Mouse (Mus musculus) hindbrain, embryonic 12.5 days (tissue): Measurements from ENCODE around the gene Isl1. TPM values are rescaled to one million over a fixed set of nuclear protein-coding genes. Genes with fewer than 3 reads are reported as not detected.
A peak's percentile ranks its signal among the peaks of the same experiment; 100 is the strongest.

ENCODE experiments used
- ATAC-seq: fragments of 200-750 bp; cut with Nextera tagmentation; 2 replicates; pipeline ENCODE4 v1.8.0; 2017; ENCODE audit warnings: moderate TSS enrichment; ENCODE audit not compliant: low FRiP score
- H3K27ac ChIP-seq: fragments of 300-500 bp; sonication (generic); 2 replicates; pipeline ENCODE4 v1.5.1; 2016; ENCODE audit warnings: mild to moderate bottlenecking
- H3K27me3 ChIP-seq: fragments of 300-500 bp; sonication (generic); 2 replicates; pipeline ENCODE4 v1.6.1; 2016; ENCODE audit warnings: mild to moderate bottlenecking
- H3K36me3 ChIP-seq: fragments of 300-500 bp; sonication (generic); 2 replicates; pipeline ENCODE4 v1.6.1; 2016; ENCODE audit warnings: mild to moderate bottlenecking
- H3K4me1 ChIP-seq: fragments of 300-500 bp; sonication (generic); 2 replicates; pipeline ENCODE4 v1.6.1; 2016
- H3K4me2 ChIP-seq: fragments of 300-500 bp; sonication (generic); replicated peaks from 2 replicates; pipeline ENCODE4 v1.6.1; 2016; ENCODE audit warnings: mild to moderate bottlenecking
- H3K4me3 ChIP-seq: fragments of 300-500 bp; sonication (generic); 2 replicates; pipeline ENCODE4 v1.5.1; 2016; ENCODE audit warnings: mild to moderate bottlenecking
- H3K9ac ChIP-seq: fragments of 300-500 bp; sonication (generic); 2 replicates; pipeline ENCODE4 v1.6.1; 2016; ENCODE audit warnings: mild to moderate bottlenecking, moderate library complexity
- H3K9me3 ChIP-seq: fragments of 300-500 bp; sonication (generic); replicated peaks from 2 replicates; pipeline ENCODE4 v1.6.1; 2016; ENCODE audit warnings: mild to moderate bottlenecking
- WGBS: fragments of 180-500 bp; shearing (Covaris S2); methylation state at CpG from one replicate; pipeline ENCODE4 v1.1.7; 2016; 5-methylcytosine and 5-hydroxymethylcytosine counted together
- polyA plus RNA-seq: library from polyadenylated mRNA; unstranded; fragments of >200 nt; fragmentation: Nextera tagmentation; extraction: Ambion mirVana; gene quantifications from 2 replicates; pipeline ENCODE4 v1.2.1, GENCODE M21; 2016

Isl1 gene
- polyA plus RNA-seq = 44.2 and 45.5 TPM in 2 replicates

- Histone ChIP-seq H3K9me3 (no peaks in the 10 kb centered on the region), H3K27ac (peak within 1 kb of the TSS; percentile 57), H3K4me1 (0 out of 2 replicates have a peak, but pooled peaks cover 6% of the 10 kb centered on the region), H3K27me3 (peaks cover 87% of the 10 kb centered on the region), H3K36me3 (no peaks in the 10 kb centered on the region), H3K4me2 (peak within 1 kb of the TSS; percentile 93), H3K9ac (peak within 1 kb of the TSS; percentile 58), H3K4me3 (peak within 1 kb of the TSS; percentile 53)
- under 1% methylated on average over 78 of the region's 82 CpGs for whole genome bisulfite sequencing
- peak; percentile 94 for ATAC-seq
Observed at GRCm38 (mm10) chr13:116309584-116310462, at the start of gene Isl1. Gene Isl1 (minus strand): TSS chr13:116309689.

DNA sequence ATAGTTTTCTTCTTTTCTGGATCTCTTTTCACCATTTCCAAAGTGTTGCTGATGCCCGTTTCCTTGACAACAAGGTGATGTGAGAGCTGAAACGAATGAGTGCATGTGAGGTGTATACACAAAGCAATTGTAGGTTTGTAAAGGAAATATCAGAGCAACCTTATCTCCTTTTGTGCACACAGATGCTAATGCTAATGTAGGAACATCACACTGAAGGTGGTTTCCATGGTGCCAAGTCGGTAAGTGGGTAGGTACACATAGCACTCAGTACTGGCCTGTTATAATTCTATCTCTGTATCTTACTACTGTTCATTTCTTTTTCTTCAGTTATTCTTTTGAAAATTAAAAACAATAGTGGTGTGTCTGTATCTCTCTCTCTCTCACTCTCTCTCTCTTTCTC is 26.3 kb upstream of the Isl1 start:
- 80% methylated on average over 3 of the region's 3 CpGs for WGBS
- Histone ChIP-seq H3K27ac (no peak overlapping the region), H3K36me3 (no peaks in the 10 kb centered on the region), H3K4me1 (no peaks in the 10 kb centered on the region), H3K27me3 (no peaks in the 10 kb centered on the region), H3K4me3 (no peak overlapping the region), H3K4me2 (no peak overlapping the region), H3K9ac (no peak overlapping the region), H3K9me3 (no peaks in the 10 kb centered on the region)
- ATAC-seq = no peak

DNA sequence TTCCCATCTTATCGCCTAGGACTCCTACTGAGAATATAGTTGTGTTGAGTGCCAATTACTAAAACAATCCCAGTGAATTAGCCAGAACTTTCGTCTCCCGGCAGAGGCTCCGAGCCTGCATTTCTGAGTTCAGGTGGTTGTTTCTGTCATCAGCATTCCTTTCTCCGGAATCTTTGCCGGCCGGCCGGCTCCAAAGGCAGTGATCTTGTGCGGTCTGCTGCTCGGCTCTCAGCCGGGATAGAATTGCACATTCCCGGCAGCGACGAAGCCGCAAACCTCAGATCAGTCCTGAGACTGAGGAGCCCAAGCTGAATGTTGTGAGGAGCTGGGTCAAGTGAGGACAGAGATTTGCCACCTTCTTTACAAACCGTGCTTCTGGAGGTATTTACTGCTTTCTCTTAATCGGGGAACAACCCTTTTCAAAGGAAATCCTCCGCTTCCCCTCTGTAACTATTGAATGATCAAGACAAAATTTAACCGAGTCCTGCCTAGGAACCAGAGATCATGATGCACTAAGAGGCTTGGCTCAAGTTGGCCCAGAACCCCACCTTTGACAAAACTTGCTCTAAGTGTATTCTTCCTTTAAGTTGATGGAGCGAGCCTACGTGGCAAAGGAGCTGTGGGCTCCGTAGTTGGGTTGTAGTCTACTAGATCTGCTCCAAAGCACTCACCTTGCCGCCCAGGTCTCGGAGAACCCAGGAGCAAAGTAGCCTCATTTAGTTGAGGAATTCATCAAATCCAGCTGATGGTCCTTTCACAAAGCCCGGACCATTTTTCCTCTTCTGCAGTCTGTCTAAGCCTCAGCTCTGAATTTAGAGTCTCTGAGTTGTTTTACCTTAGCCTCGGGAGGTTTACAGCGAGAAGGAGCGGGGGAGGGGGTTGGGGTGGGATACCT is 4.4 kb upstream of the Isl1 start:
- Histone ChIP-seq H3K36me3 (no peaks in the 10 kb centered on the region), H3K27ac (no peak overlapping the region), H3K4me2 (peak overlapping the region; percentile 21; the same call in 1 of the 2 replicates), H3K27me3 (peaks cover 84% of the 10 kb centered on the region), H3K9ac (no peak overlapping the region), H3K4me1 (0 out of 2 replicates have a peak, but pooled peaks cover 6% of the 10 kb centered on the region), H3K9me3 (no peaks in the 10 kb centered on the region), H3K4me3 (0 out of 2 replicates have a peak overlapping the region, but pooled peaks have one; percentile 8)
- 1% methylated on average over 28 of the region's 28 CpGs for WGBS
- no peak for ATAC-seq

- 2% methylated on average over 13 of the region's 13 CpGs for WGBS
- H3K4me2 ChIP-seq = no peak overlapping the region
Observed at GRCm38 (mm10) chr13:116311871-116312720, 2.6 kb upstream of the Isl1 start.

GRCm38 (mm10) chr13:116311011-116311410 is 1.5 kb upstream of the Isl1 start:
- 5% methylated on average over 4 of the region's 4 CpGs for WGBS
- H3K27me3 ChIP-seq = peaks cover 87% of the 10 kb centered on the region
- 0 out of 2 replicates have a peak, but pooled peaks cover 6% of the 10 kb centered on the region for H3K4me1 ChIP-seq
- H3K9ac ChIP-seq = no peak overlapping the region
- no peak overlapping the region for H3K4me2 ChIP-seq
- no peaks in the 10 kb centered on the region for H3K9me3 ChIP-seq
- no peak for ATAC-seq
- 0 out of 2 replicates have a peak overlapping the region, but pooled peaks have one; percentile 53 for H3K4me3 ChIP-seq
- H3K36me3 ChIP-seq = no peaks in the 10 kb centered on the region
- H3K27ac ChIP-seq = no peak overlapping the region

More at GRCm38 (mm10) chr13:116311871-116312720, 2.6 kb upstream of the Isl1 start:
- H3K27ac ChIP-seq = no peak overlapping the region
- peak overlapping the region; percentile 7; the same call in 1 of the 2 replicates for H3K4me3 ChIP-seq
- no peak overlapping the region for H3K9ac ChIP-seq
- no peaks in the 10 kb centered on the region for H3K9me3 ChIP-seq
- H3K36me3 ChIP-seq = no peaks in the 10 kb centered on the region
- no peak for ATAC-seq
- H3K4me1 ChIP-seq = 0 out of 2 replicates have a peak, but pooled peaks cover 6% of the 10 kb centered on the region
- H3K27me3 ChIP-seq = peaks cover 79% of the 10 kb centered on the region

DNA sequence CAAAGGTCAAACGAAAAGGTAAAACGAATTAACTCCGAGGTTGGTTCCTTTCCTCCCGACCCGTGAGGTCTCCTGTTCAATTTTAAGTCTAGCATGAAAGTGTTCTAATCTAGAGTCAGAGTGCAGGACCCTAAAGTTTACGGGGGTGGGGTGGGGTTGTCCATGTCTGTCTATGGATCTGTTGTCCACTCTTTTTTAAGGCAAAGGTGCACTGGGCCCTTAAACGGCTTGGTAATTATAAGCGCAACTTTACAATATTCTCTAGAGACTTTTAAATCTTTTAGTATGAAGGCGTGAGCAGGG is 925 bp upstream of the Isl1 start:
- H3K4me2 ChIP-seq = peak overlapping the region; percentile 93
- WGBS = under 1% methylated on average over 9 of the region's 9 CpGs
- no peak for ATAC-seq
- 0 out of 2 replicates have a peak overlapping the region, but pooled peaks have one; percentile 12 for H3K27ac ChIP-seq
- H3K9me3 ChIP-seq = no peaks in the 10 kb centered on the region
- 0 out of 2 replicates have a peak, but pooled peaks cover 6% of the 10 kb centered on the region for H3K4me1 ChIP-seq
- H3K9ac ChIP-seq = no peak overlapping the region
- no peaks in the 10 kb centered on the region for H3K36me3 ChIP-seq
- H3K4me3 ChIP-seq = peak overlapping the region; percentile 53
- H3K27me3 ChIP-seq = peaks cover 87% of the 10 kb centered on the region

DNA sequence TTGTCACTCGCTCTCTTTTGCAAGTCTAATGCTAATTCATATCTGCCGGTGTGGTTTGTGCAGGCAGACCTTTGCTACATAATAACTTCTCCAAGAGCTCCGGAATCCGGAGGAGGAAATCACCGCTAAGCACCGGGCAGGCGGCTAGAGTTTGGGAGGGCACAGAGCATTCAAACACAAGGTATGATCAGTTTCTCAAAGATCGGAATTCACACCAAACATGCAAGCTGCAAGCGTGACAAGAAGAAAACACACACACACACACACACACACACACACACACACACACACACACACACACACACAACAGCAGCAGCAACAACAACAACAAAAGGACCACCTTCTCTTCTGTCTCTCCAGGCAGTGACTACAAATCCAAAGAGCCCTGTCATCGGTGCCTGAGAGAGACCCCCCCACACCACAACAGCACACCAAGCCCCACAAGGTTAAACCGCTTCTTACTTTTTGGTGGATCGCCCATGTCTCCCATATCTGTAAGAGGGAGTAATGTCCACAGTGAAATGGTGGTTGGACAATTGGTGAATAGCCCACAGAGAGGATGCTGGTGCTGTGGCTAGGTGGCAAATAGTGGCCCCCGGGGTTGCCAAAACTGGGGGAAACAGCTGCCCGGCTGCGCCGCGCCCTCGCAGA is 431 bp downstream of the Isl1 start:
- 0 out of 2 replicates have a peak, but pooled peaks cover 6% of the 10 kb centered on the region for H3K4me1 ChIP-seq
- no peaks in the 10 kb centered on the region for H3K36me3 ChIP-seq
- H3K27ac ChIP-seq = peak overlapping the region; percentile 40; the same call in 1 of the 2 replicates
- under 1% methylated on average over 17 of the region's 18 CpGs for WGBS
- peaks cover 87% of the 10 kb centered on the region for H3K27me3 ChIP-seq
- peak overlapping the region; percentile 53 for H3K4me3 ChIP-seq
- H3K4me2 ChIP-seq = peak overlapping the region; percentile 93
- H3K9ac ChIP-seq = no peak overlapping the region
- no peaks in the 10 kb centered on the region for H3K9me3 ChIP-seq
- no peak for ATAC-seq

GRCm38 (mm10) chr13:116308121-116308932 is 1.2 kb downstream of the Isl1 start:
- no peaks in the 10 kb centered on the region for H3K36me3 ChIP-seq
- H3K4me3 ChIP-seq = peak overlapping the region; percentile 53
- no peaks in the 10 kb centered on the region for H3K9me3 ChIP-seq
- no peak overlapping the region for H3K27ac ChIP-seq
- H3K27me3 ChIP-seq = peaks cover 87% of the 10 kb centered on the region
- no peak for ATAC-seq
- H3K4me1 ChIP-seq = 0 out of 2 replicates have a peak, but pooled peaks cover 6% of the 10 kb centered on the region
- WGBS = under 1% methylated on average over 20 of the region's 20 CpGs
- H3K9ac ChIP-seq = no peak overlapping the region
- no peak overlapping the region for H3K4me2 ChIP-seq

GRCm38 (mm10) chr13:116306591-116306990 is 2.9 kb downstream of the Isl1 start:
- Histone ChIP-seq H3K36me3 (no peaks in the 10 kb centered on the region), H3K9me3 (no peaks in the 10 kb centered on the region), H3K27me3 (peaks cover 89% of the 10 kb centered on the region), H3K4me2 (no peak overlapping the region), H3K4me1 (0 out of 2 replicates have a peak, but pooled peaks cover 6% of the 10 kb centered on the region), H3K4me3 (peak overlapping the region; percentile 18), H3K27ac (no peak overlapping the region), H3K9ac (no peak overlapping the region)
- 2% methylated on average over 6 of the region's 6 CpGs for WGBS
- no peak for ATAC-seq

DNA sequence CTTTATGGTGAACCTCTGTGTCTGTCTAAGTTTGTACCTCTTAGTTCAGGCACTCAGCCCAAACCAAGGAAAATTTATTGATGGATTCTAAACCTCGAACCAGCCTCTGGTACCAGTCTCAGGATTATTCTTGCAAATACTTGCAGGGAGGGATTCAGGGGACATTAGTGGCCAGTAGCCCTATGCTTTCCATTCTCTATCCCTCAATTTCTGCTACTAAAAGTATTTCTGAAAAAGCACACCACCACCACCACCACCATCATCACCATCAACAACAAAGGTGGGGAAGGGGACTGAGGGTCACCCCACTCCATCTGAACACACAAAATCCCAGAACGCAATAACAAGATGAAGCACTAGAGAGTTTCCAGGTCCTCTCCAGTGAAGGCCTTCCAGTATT is 3.8 kb downstream of the Isl1 start:
- H3K4me2 ChIP-seq = no peak overlapping the region
- no peak overlapping the region for H3K9ac ChIP-seq
- whole genome bisulfite sequencing = 6% methylated on average over 2 of the region's 2 CpGs
- H3K36me3 ChIP-seq = no peaks in the 10 kb centered on the region
- no peak overlapping the region for H3K27ac ChIP-seq
- no peak for ATAC-seq
- no peaks in the 10 kb centered on the region for H3K9me3 ChIP-seq
- peaks cover 89% of the 10 kb centered on the region for H3K27me3 ChIP-seq
- peak overlapping the region; percentile 6; the same call in 1 of the 2 replicates for H3K4me3 ChIP-seq
- 0 out of 2 replicates have a peak, but pooled peaks cover 6% of the 10 kb centered on the region for H3K4me1 ChIP-seq
